Mouse (Mus musculus): ENCODE data around the gene Setd5. TPM values are rescaled to one million over a fixed set of nuclear protein-coding genes. Genes with fewer than 3 reads are reported as not detected.

Gene Setd5
- polyA plus RNA-seq, 1 experiment from 2014 or later, result 77.2 TPM

DNA sequence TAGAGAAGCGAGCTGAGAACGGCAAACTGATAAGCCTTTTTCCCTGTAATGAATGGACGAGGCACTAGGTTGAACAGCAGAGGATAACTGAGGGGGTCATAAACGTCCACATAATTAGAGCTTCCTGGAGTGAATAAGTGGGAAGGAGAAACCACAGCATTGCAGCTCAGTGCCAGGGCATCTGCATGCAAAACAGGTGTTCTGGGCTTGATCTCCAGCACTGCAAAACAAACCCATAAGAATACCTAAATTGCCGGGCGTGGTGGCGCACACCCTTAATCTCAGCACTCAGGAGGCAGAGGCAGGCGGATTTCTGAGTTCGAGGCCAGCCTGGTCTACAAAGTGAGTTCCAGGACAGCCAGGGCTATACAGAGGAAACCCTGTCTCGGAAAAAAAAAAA, 13.8 kb upstream of the Setd5 start:
- Histone ChIP-seq H3K27me3 (no peaks in the 10 kb centered on the region), H3K9me3 (no peaks in the 10 kb centered on the region), H3K4me1 (no peaks in the 10 kb centered on the region), H3K27ac (no peak overlapping the region), H3K4me3 (no peak overlapping the region), H3K9ac (no peak overlapping the region), H3K36me3 (peaks cover 87% of the 10 kb centered on the region), H3K4me2 (no peak overlapping the region)
- WGBS, result 83% methylated on average over 10 of the region's 10 CpGs
- ATAC-seq (ENCODE audit: borderline replicate concordance, extremely low read depth, low FRiP score, low TSS enrichment), result no peak

DNA sequence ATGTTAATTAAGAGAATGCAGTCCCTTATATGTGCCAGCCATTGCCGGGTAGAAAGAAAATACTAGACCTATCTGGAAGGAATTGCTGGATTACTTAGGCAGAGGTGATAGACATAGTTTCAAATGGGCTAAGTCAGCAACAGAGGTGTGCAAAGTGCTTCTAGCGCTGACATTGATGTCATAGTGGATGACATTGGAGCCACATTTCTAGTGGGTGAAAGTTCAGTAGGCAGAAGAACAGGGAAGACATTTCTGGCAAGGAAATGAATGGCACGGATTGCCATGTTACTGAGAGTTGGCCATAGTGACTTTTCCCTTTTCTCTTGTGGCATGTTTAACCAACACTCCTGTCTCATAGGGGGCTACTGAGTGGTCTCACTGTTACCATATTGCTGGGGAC, 12.0 kb upstream of the Setd5 start:
- Histone ChIP-seq H3K4me1 (no peaks in the 10 kb centered on the region), H3K9me3 (no peaks in the 10 kb centered on the region), H3K27me3 (no peaks in the 10 kb centered on the region), H3K36me3 (peaks cover 88% of the 10 kb centered on the region), H3K4me3 (no peak overlapping the region), H3K9ac (no peak overlapping the region), H3K27ac (no peak overlapping the region), H3K4me2 (no peak overlapping the region)
- ATAC-seq (ENCODE audit: borderline replicate concordance, extremely low read depth, low FRiP score, low TSS enrichment), result no peak
- 87% methylated on average over 3 of the region's 3 CpGs for WGBS

DNA sequence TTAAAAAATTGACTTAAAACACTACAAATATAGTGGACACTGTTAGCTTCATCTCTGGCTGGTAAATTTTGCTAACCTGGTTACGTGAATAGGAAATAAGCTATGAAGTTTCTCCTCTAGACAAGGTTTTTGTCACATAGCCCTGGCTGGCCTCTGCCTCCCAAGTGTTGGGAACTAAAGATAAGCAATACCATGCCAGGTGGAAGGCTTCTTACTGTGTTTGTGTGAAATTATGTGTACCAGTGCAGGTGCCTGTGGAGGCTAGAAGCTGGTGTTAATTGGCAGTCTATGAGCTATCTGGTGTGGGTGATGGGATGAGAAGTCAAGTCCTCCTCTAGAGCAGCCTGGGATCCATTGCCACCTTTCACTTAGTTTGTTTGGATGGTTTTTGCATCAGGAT, 8.0 kb upstream of the Setd5 start:
- no peak for ATAC-seq (ENCODE audit: borderline replicate concordance, extremely low read depth, low FRiP score, low TSS enrichment)
- peaks cover 52% of the 10 kb centered on the region for H3K36me3 ChIP-seq
- 98% methylated on average over 1 of the region's 1 CpGs for WGBS

DNA sequence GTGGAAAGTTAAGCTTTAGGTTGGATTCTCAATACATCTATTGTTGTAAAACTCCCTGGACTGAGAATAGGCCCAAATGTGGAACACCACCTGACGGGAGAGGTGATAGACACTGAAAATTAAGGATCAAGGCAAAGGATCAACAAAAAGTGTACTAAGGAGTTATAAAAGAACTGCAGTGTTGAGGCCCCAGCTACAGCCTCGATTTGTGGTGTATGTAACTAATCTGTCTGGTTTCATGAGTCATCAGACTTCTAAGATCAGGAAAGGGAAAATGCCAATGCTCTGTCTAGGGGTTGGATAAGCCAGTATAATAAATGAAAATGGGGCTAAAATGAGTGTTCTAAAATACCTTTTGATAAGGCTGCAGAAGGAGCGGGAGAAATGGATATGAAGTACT, 1.9 kb upstream of the Setd5 start:
- ATAC-seq (ENCODE audit: borderline replicate concordance, extremely low read depth, low FRiP score, low TSS enrichment), result no peak

More for the DNA sequence above, 8.0 kb upstream of the Setd5 start:
- Histone ChIP-seq H3K27me3 (no peaks in the 10 kb centered on the region), H3K4me1 (peaks cover 6% of the 10 kb centered on the region), H3K9ac (no peak overlapping the region), H3K4me3 (no peak overlapping the region), H3K9me3 (no peaks in the 10 kb centered on the region), H3K4me2 (no peak overlapping the region), H3K27ac (no peak overlapping the region)

DNA sequence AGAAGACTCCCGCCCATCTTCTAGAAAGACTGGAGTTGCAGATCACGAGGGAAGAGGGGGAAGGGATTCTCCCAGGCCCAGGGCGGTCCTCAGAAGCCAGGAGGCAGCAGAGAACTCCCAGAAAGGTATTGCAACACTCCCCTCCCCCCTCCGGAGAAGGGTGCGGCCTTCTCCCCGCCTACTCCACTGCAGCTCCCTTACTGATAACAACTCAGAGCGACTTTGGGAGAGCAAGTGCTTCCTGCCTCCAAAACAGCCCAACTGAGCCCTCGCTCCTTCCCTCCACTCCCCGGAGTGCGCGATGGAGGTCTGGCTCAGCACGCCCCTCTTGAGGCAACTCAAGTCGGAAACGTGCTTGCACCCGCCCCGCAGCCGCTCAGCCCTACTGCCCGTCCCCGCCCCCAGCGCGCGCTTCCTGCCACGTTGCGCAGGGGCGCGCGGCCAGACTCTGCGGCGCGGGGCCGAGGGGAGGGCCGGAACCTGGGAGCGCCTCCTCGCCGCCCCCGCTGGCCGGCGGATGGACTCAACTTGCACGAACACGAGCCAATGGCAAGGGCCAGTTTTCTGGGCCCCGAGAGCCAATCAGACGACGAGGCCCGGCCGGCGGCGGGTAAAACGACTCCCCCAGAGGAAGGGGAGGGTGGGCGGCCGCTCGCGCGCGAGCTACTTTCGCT, 1.0 kb upstream of the Setd5 start:
- Histone ChIP-seq H3K4me3 (peak overlapping the region; percentile 94), H3K9ac (peak overlapping the region; percentile 58), H3K4me2 (peak overlapping the region; percentile 60), H3K9me3 (no peaks in the 10 kb centered on the region), H3K27me3 (no peaks in the 10 kb centered on the region), H3K4me1 (peaks cover 26% of the 10 kb centered on the region), H3K27ac (peak overlapping the region; percentile 100), H3K36me3 (no peaks in the 10 kb centered on the region)
- ATAC-seq (ENCODE audit: borderline replicate concordance, extremely low read depth, low FRiP score, low TSS enrichment), result peak; percentile 89
- 1% methylated on average over 54 of the region's 55 CpGs for WGBS

More for the DNA sequence above, 1.9 kb upstream of the Setd5 start:
- WGBS, result 12% methylated on average over 3 of the region's 3 CpGs
- no peaks in the 10 kb centered on the region for H3K9me3 ChIP-seq
- H3K27me3 ChIP-seq, result no peaks in the 10 kb centered on the region
- H3K4me1 ChIP-seq, result peaks cover 24% of the 10 kb centered on the region
- H3K4me2 ChIP-seq, result peak overlapping the region; percentile 60
- peak overlapping the region; percentile 94 for H3K4me3 ChIP-seq
- H3K27ac ChIP-seq, result peak overlapping the region; percentile 100
- peak overlapping the region; percentile 58 for H3K9ac ChIP-seq
- no peaks in the 10 kb centered on the region for H3K36me3 ChIP-seq

DNA sequence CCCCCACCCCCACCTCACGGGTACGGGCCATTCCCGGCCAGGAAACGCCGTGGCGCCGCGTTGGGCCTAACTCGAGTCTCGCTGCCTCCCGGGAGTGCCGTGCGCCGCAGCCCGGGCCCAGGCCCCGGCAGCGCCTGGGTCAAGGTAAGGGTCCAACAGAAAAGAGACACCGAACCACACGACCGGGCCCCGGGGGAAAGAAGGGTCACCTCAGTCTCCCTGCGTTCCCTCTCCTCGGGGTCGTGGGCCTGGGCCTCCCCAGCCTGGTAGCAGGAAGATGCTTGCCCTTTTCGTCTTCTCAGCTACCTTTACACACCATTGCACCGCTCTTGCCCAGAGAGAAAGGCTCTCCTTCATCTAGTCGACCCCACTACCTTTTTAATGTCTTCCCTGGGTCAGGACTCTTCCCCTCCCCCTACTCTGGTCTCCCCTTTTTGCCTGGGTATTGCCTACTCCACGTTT, 435 bp downstream of the Setd5 start:
- H3K27me3 ChIP-seq, result no peaks in the 10 kb centered on the region
- no peak for ATAC-seq (ENCODE audit: borderline replicate concordance, extremely low read depth, low FRiP score, low TSS enrichment)
- H3K36me3 ChIP-seq, result no peaks in the 10 kb centered on the region
- peak overlapping the region; percentile 100 for H3K27ac ChIP-seq
- peak overlapping the region; percentile 99 for H3K9ac ChIP-seq
- no peaks in the 10 kb centered on the region for H3K9me3 ChIP-seq
- peaks cover 36% of the 10 kb centered on the region for H3K4me1 ChIP-seq
- H3K4me3 ChIP-seq, result peak overlapping the region; percentile 94
- WGBS, result under 1% methylated on average over 28 of the region's 28 CpGs
- H3K4me2 ChIP-seq, result peak overlapping the region; percentile 76

DNA sequence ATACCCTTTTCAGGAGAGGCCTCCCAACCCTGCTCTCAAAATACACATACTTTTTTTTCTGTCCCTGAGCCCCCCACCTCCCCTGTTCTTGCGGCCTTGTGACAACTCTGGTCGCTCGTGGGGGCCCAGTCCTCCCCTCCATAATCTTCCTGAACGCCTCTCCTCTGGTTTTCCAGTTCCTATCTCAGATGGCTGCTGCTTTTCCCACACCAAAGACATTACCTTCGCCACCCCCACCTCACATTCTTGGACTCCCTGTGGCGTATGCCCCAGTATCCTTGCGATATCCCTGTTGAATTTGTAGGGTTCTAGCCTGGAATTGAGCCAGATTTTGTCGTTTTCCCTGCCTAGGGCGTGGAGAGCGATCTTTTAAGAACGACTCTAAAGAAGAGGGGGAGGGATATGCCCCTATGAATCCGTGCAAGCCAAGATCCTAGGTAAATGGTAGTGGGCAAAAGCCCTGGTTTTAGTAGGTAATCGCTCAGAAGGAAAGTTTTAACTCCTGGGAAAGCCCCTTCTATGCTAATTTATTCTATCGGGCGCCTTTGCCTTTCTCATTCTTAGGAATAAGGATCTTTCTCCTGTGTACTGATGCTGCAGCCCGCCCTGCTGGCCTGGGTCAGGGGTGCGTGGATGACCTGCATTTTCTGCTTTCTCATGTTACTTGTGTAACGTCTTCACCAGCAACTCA, 1.0 kb downstream of the Setd5 start:
- Histone ChIP-seq H3K4me3 (peak overlapping the region; percentile 94), H3K36me3 (no peaks in the 10 kb centered on the region), H3K9me3 (no peaks in the 10 kb centered on the region), H3K27me3 (no peaks in the 10 kb centered on the region), H3K4me2 (peak overlapping the region; percentile 76), H3K27ac (peak overlapping the region; percentile 100), H3K4me1 (peaks cover 36% of the 10 kb centered on the region), H3K9ac (peak overlapping the region; percentile 99)
- ATAC-seq (ENCODE audit: borderline replicate concordance, extremely low read depth, low FRiP score, low TSS enrichment), result no peak
- WGBS, result 0% methylated on average over 18 of the region's 18 CpGs

DNA sequence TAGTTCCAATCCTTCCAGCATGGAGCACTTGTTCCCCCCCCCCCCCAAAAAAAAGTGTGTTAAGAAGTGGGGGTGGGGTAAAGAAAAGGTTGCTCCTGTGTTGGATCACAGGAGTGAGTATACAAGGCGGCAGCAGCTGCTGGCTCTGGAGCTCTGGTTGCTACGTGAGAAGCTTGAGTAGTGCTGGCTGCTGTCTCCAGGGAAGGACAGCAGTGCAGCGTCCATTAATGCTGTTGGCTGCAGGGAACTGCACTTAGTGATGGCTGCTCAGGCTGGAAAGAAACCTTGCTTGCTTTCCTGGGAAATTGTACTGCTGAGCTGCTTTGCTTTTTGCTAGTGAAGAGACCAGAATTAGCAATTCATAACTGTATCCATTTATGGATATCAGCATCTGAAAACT, 2.3 kb downstream of the Setd5 start:
- no peaks in the 10 kb centered on the region for H3K27me3 ChIP-seq
- no peaks in the 10 kb centered on the region for H3K36me3 ChIP-seq
- peaks cover 35% of the 10 kb centered on the region for H3K4me1 ChIP-seq
- peak overlapping the region; percentile 76 for H3K4me2 ChIP-seq
- H3K4me3 ChIP-seq, result peak overlapping the region; percentile 94
- H3K27ac ChIP-seq, result peak overlapping the region; percentile 20; the same call in 1 of the 2 replicates
- no peaks in the 10 kb centered on the region for H3K9me3 ChIP-seq
- WGBS, result 0% methylated on average over 3 of the region's 3 CpGs
- peak overlapping the region; percentile 99 for H3K9ac ChIP-seq
- no peak for ATAC-seq (ENCODE audit: borderline replicate concordance, extremely low read depth, low FRiP score, low TSS enrichment)

DNA sequence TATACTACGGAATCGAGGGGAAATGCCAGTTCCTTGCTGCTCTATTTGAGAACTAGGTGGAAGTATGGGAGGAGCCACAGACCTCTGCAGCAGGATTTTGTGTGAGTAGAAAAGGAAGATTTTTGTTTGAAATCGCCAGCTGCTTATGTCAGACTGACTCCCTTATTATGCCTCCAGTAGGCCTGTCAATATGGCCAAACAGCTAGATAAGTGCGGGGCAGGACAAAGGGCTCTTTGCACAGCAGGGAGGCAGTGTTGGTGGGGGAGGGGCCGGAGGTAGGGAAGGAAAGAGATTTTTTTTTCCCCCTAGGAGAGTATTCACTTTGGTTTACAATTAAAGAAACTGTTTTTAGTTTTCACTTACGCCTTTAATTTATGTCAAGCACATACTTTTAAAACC, 5.1 kb downstream of the Setd5 start:
- Histone ChIP-seq H3K36me3 (no peaks in the 10 kb centered on the region), H3K9me3 (no peaks in the 10 kb centered on the region), H3K4me1 (peaks cover 26% of the 10 kb centered on the region), H3K4me2 (peak overlapping the region; percentile 29; the same call in 1 of the 2 replicates), H3K9ac (no peak overlapping the region), H3K27ac (peak overlapping the region; percentile 24), H3K4me3 (no peak overlapping the region), H3K27me3 (no peaks in the 10 kb centered on the region)
- WGBS, result 17% methylated on average over 6 of the region's 6 CpGs
- ATAC-seq (ENCODE audit: borderline replicate concordance, extremely low read depth, low FRiP score, low TSS enrichment), result no peak

DNA sequence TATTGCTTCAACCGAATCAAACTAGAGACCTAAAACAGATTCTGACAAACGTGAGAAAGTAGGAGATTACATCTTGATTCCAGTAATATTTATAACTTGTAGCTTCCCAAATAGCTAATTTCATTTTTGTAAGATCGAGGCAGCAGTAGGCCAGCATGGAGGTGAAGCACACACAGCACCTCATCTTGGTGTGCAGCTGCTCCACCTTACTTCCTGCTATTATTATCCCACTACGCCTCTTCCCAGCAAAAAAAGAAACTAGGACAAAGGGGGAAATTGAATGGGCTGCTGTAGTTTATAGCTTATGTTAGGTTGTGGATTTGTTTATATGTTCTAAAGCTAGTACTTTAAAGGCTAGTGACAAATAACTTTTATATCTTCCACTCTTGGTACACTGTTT, 7.4 kb downstream of the Setd5 start:
- Histone ChIP-seq H3K4me1 (peaks cover 23% of the 10 kb centered on the region), H3K4me3 (no peak overlapping the region), H3K4me2 (no peak overlapping the region), H3K9ac (no peak overlapping the region), H3K36me3 (no peaks in the 10 kb centered on the region), H3K27me3 (no peaks in the 10 kb centered on the region), H3K27ac (no peak overlapping the region), H3K9me3 (no peaks in the 10 kb centered on the region)
- WGBS, result 51% methylated on average over 4 of the region's 4 CpGs
- ATAC-seq (ENCODE audit: borderline replicate concordance, extremely low read depth, low FRiP score, low TSS enrichment), result no peak

DNA sequence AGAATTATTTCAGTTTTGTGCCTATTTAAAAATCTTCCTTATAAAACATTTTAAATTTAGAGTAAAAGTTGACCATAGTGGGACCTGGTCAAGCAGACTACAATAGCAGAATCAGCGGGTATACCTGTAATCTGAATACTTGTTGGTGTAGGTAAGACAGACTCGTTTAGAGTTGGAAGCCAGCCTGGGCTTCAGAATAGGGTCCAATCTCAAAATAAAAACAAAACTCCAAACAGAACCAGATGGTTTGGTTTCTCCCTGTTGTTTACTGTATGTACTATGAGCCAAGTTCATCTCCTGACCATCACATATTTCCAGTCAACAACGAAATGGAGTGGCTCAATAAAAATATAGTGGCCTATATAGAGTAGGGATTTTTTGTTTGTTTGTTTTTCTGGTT, 16.0 kb downstream of the Setd5 start:
- no peak overlapping the region for H3K4me3 ChIP-seq
- no peaks in the 10 kb centered on the region for H3K36me3 ChIP-seq
- H3K27me3 ChIP-seq, result no peaks in the 10 kb centered on the region
- 69% methylated on average over 3 of the region's 3 CpGs for WGBS
- no peak for ATAC-seq (ENCODE audit: borderline replicate concordance, extremely low read depth, low FRiP score, low TSS enrichment)
- H3K9ac ChIP-seq, result no peak overlapping the region
- no peaks in the 10 kb centered on the region for H3K9me3 ChIP-seq
- H3K27ac ChIP-seq, result no peak overlapping the region
- H3K4me2 ChIP-seq, result no peak overlapping the region
- H3K4me1 ChIP-seq, result peaks cover 10% of the 10 kb centered on the region; the same call in 1 of the 2 replicates

DNA sequence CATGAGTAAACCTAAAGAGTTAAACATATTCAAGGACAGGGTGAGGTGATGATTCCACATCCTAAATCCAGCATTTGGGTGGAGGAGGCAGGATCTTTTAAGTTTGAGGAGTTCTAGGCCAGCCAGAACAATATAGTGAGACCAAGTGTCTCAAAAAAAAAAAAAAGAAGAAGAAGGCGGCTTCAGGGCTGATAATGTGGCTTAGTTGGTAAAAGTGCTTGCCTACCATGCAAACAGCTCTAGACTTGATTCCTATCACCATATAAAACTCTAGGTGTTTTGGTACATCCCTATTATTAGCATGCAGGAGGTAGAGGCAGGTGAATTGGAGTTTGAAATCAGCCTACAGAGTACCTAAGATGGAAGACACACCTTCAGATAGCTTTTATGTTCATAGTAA, 18.4 kb downstream of the Setd5 start:
- H3K9me3 ChIP-seq, result no peaks in the 10 kb centered on the region
- no peaks in the 10 kb centered on the region for H3K27me3 ChIP-seq
- H3K4me2 ChIP-seq, result no peak overlapping the region
- WGBS, result 83% methylated on average over 1 of the region's 1 CpGs
- peaks cover 22% of the 10 kb centered on the region for H3K4me1 ChIP-seq
- H3K36me3 ChIP-seq, result no peaks in the 10 kb centered on the region
- no peak overlapping the region for H3K4me3 ChIP-seq
- no peak overlapping the region for H3K27ac ChIP-seq
- H3K9ac ChIP-seq, result no peak overlapping the region
- ATAC-seq (ENCODE audit: borderline replicate concordance, extremely low read depth, low FRiP score, low TSS enrichment), result no peak

All from lung, embryonic 15.5 days (tissue).